ENCODE assay signal across 21 mouse cellular contexts in genomic region chr17:24636781-24637481, GRCm38 (mm10). TPM values are rescaled to one million over a fixed set of nuclear protein-coding genes. Genes with fewer than 3 reads are reported as not detected.
A peak's percentile ranks its signal among the peaks of the same experiment; 100 is the strongest.
DNase-seq lines count a peak whose midpoint lies in the region; ATAC-seq and TF ChIP-seq lines count a peak whose summit lies in the region.
"Had no signal": no experiment of that assay in that cellular context is flagged by ENCODE, and none has a peak within 500 bp of the region (broad histone marks: within the 10 kb centered on the region; RNA-seq: fewer than 3 reads in every experiment).

No protein-coding gene starts in this region.

- H3K4me2 ChIP-seq in heart, embryonic 13.5 days: no peak overlapping the region
- H3K4me2 ChIP-seq in lung, postnatal 0 days (replicated peaks; ENCODE audit: low read depth, low read length): no peak overlapping the region
- H3K4me2 ChIP-seq: embryonic facial prominence, embryonic 12.5 days; hindbrain, embryonic 12.5 days; neural tube, embryonic 13.5 days had no signal

- no peak overlapping the region for H3K4me3 ChIP-seq in heart, embryonic 13.5 days
- H3K4me3 ChIP-seq in ES-Bruce4 (ENCODE audit: low read depth, low read length): no peak overlapping the region
- no peak overlapping the region for H3K4me3 ChIP-seq in lung, postnatal 0 days (ENCODE audit: low read depth, low read length)
- H3K4me3 ChIP-seq: embryonic facial prominence, embryonic 12.5 days; forebrain, embryonic 10.5 days; hindbrain, embryonic 12.5 days; neural tube, embryonic 13.5 days had no signal

- no peak for DNase-seq in heart, postnatal 10 days
- peak; percentile 74 for DNase-seq in ZHBTc4 (ENCODE audit: low read depth, low spot score)
- DNase-seq in lung, postnatal 0 days (ENCODE audit: low spot score): peak; percentile 75
- no peak for DNase-seq in frontal cortex, postnatal 25 days (ENCODE audit: low spot score in 2 of 2)
- DNase-seq in embryo, embryonic 10 days (ENCODE audit: low spot score): no peak
- DNase-seq: cerebellum, postnatal 36 days; kidney, postnatal 14 days; layer of hippocampus, adult 9-11 months; right cerebral cortex, postnatal 4 days; thymus, adult 18-20 months had no signal

- H3K9me3 ChIP-seq in heart, embryonic 13.5 days: no peaks in the 10 kb centered on the region
- no peaks in the 10 kb centered on the region for H3K9me3 ChIP-seq in ES-Bruce4 (replicated peaks; ENCODE audit: control insufficient read depth, insufficient read depth, low read length, poor library complexity, severe bottlenecking)
- no peaks in the 10 kb centered on the region for H3K9me3 ChIP-seq in lung, postnatal 0 days (ENCODE audit: low read length)
- H3K9me3 ChIP-seq: embryonic facial prominence, embryonic 12.5 days; forebrain, embryonic 10.5 days; hindbrain, embryonic 12.5 days; neural tube, embryonic 13.5 days had no signal

- TF ChIP-seq EP300 in ES-Bruce4 (IDR thresholded peaks at IDR 0.05; ENCODE audit: insufficient read depth, low read depth, low read length): 0 out of 2 replicates have a peak, but pooled peaks have one; percentile 38
- TF ChIP-seq EP300 in lung, postnatal 0 days (IDR thresholded peaks at IDR 0.05): peak; percentile 22; the same call in 1 of the 2 replicates

- ATAC-seq in heart, embryonic 13.5 days (ENCODE audit: extremely low read depth, insufficient number of reproducible peaks, low FRiP score, low TSS enrichment): no peak
- ATAC-seq in lung, postnatal 0 days: peak; percentile 36

- H3K36me3 ChIP-seq in heart, embryonic 13.5 days: peaks cover 34% of the 10 kb centered on the region
- no peaks in the 10 kb centered on the region for H3K36me3 ChIP-seq in ES-Bruce4 (ENCODE audit: control insufficient read depth, insufficient read depth, low read length, poor library complexity, severe bottlenecking)
- peaks cover 18% of the 10 kb centered on the region; the same call in 1 of the 2 replicates for H3K36me3 ChIP-seq in lung, postnatal 0 days (ENCODE audit: insufficient read depth, low read length)

- WGBS in heart, embryonic 13.5 days: 56% methylated on average over 5 of the region's 5 CpGs
- 48% methylated on average over 5 of the region's 5 CpGs for WGBS in lung, postnatal 0 days

- peaks cover 59% of the 10 kb centered on the region for H3K27me3 ChIP-seq in heart, embryonic 13.5 days (replicated peaks)
- no peaks in the 10 kb centered on the region for H3K27me3 ChIP-seq in ES-Bruce4 (ENCODE audit: control insufficient read depth, insufficient read depth, low read length, poor library complexity, severe bottlenecking)
- no peaks in the 10 kb centered on the region for H3K27me3 ChIP-seq in lung, postnatal 0 days (replicated peaks; ENCODE audit: insufficient read depth, low read length)
- H3K27me3 ChIP-seq: embryonic facial prominence, embryonic 12.5 days; hindbrain, embryonic 12.5 days; neural tube, embryonic 13.5 days had no signal

- no peak for TF ChIP-seq POLR2A in ES-Bruce4 (IDR thresholded peaks at IDR 0.05; ENCODE audit: insufficient read depth, low read length)

- TF ChIP-seq CTCF in ES-Bruce4 (IDR thresholded peaks at IDR 0.05; ENCODE audit: low read depth, low read length): no peak
- TF ChIP-seq CTCF in lung, postnatal 0 days (IDR thresholded peaks at IDR 0.05): no peak

- no peak overlapping the region for H3K27ac ChIP-seq in heart, embryonic 13.5 days (replicated peaks)
- no peak overlapping the region for H3K27ac ChIP-seq in ES-Bruce4 (ENCODE audit: insufficient read depth, low read length)
- peak overlapping the region; percentile 52 for H3K27ac ChIP-seq in lung, postnatal 0 days (ENCODE audit: low read length)
- H3K27ac ChIP-seq: embryonic facial prominence, embryonic 12.5 days; forebrain, embryonic 10.5 days; hindbrain, embryonic 12.5 days; liver, embryonic 14.5 days; neural tube, embryonic 13.5 days had no signal

- H3K9ac ChIP-seq in heart, embryonic 13.5 days: 0 out of 2 replicates have a peak overlapping the region, but pooled peaks have one; percentile 14
- H3K9ac ChIP-seq in ES-Bruce4 (ENCODE audit: low read depth, poor library complexity, severe bottlenecking): no peak overlapping the region
- no peak overlapping the region for H3K9ac ChIP-seq in lung, postnatal 0 days (replicated peaks; ENCODE audit: low read depth)
- H3K9ac ChIP-seq: embryonic facial prominence, embryonic 12.5 days; hindbrain, embryonic 12.5 days; liver, embryonic 14.5 days; neural tube, embryonic 13.5 days had no signal

- peaks cover 59% of the 10 kb centered on the region for H3K4me1 ChIP-seq in heart, embryonic 13.5 days
- H3K4me1 ChIP-seq in ES-Bruce4 (ENCODE audit: control insufficient read depth, insufficient read depth, low read length): no peaks in the 10 kb centered on the region
- H3K4me1 ChIP-seq in lung, postnatal 0 days (ENCODE audit: insufficient read depth, low read depth, low read length): peaks cover 42% of the 10 kb centered on the region

- intact Hi-C loops in heart, postnatal 10 days (cut with DNase I): no loop called here

RNA-seq across cellular contexts. Expression of gene Nthl1, which starts 4.5 kb away (rescaled TPM):
- polyA plus RNA-seq in heart, embryonic 13.5 days (2015; fragmentation: Nextera tagmentation; extraction: Ambion mirVana): 9.6 and 9.8 TPM in 2 replicates
- total RNA-seq in heart, postnatal 10 days (2021): 1 to 10 TPM; 3.2 to 3.4 TPM
- 21.5 and 27.2 TPM in 2 replicates for polyA plus RNA-seq in ES-Bruce4 (2011; ENCODE audit: insufficient read depth, insufficient read length, low read depth, missing spikeins)
- polyA plus RNA-seq in lung, postnatal 0 days (2015; fragmentation: Nextera tagmentation; extraction: Ambion mirVana): 13.6 and 13.8 TPM in 2 replicates

RNA-seq across cellular contexts. Expression of gene Tsc2, which starts 4.5 kb away (rescaled TPM):
- polyA plus RNA-seq in heart, embryonic 13.5 days (2015; fragmentation: Nextera tagmentation; extraction: Ambion mirVana): 43.4 and 47.9 TPM in 2 replicates
- total RNA-seq in heart, postnatal 10 days (2021): 10 to 100 TPM; 86.0 to 95.6 TPM
- 51.1 and 53.2 TPM in 2 replicates for polyA plus RNA-seq in ES-Bruce4 (2011; ENCODE audit: insufficient read depth, insufficient read length, low read depth, missing spikeins)
- 31.7 and 32.8 TPM in 2 replicates for polyA plus RNA-seq in lung, postnatal 0 days (2015; fragmentation: Nextera tagmentation; extraction: Ambion mirVana)

RNA-seq across cellular contexts. Expression of gene Slc9a3r2, which starts 13.2 kb away (rescaled TPM):
- polyA plus RNA-seq in heart, embryonic 13.5 days (2015; fragmentation: Nextera tagmentation; extraction: Ambion mirVana): 46.8 and 51.1 TPM in 2 replicates
- 100 to 1,000 TPM; 108 to 133 TPM for total RNA-seq in heart, postnatal 10 days (2021)
- 10.3 and 13.5 TPM in 2 replicates for polyA plus RNA-seq in ES-Bruce4 (2011; ENCODE audit: insufficient read depth, insufficient read length, low read depth, missing spikeins)
- 316 and 341 TPM in 2 replicates for polyA plus RNA-seq in lung, postnatal 0 days (2015; fragmentation: Nextera tagmentation; extraction: Ambion mirVana)

RNA-seq across cellular contexts. Expression of gene Npw, which starts 21.3 kb away (rescaled TPM):
- polyA plus RNA-seq in heart, embryonic 13.5 days (2015; fragmentation: Nextera tagmentation; extraction: Ambion mirVana): not detected in 2 replicates
- total RNA-seq in heart, postnatal 10 days (2021): not detected
- 1.6 TPM in 1 of 2 replicates, not detected in the other for polyA plus RNA-seq in ES-Bruce4 (2011; ENCODE audit: insufficient read depth, insufficient read length, low read depth, missing spikeins)
- polyA plus RNA-seq in lung, postnatal 0 days (2015; fragmentation: Nextera tagmentation; extraction: Ambion mirVana): 8.6 and 10.3 TPM in 2 replicates
- total RNA-seq: adrenal gland, postnatal 4 days; granulocyte monocyte progenitor cell, adult 5-6 weeks; megakaryocyte progenitor cell, adult 5-6 weeks had no signal
- polyA plus RNA-seq: forebrain, embryonic 10.5 days; hindbrain, embryonic 12.5 days; intestine, embryonic 14.5 days; neural tube, embryonic 13.5 days had no signal

RNA-seq across cellular contexts. Expression of gene Zfp598, which starts 32.6 kb away (rescaled TPM):
- 15.1 and 15.8 TPM in 2 replicates for polyA plus RNA-seq in heart, embryonic 13.5 days (2015; fragmentation: Nextera tagmentation; extraction: Ambion mirVana)
- 10 to 100 TPM; 25.1 to 25.4 TPM for total RNA-seq in heart, postnatal 10 days (2021)
- polyA plus RNA-seq in ES-Bruce4 (2011; ENCODE audit: insufficient read depth, insufficient read length, low read depth, missing spikeins): 39.0 and 42.1 TPM in 2 replicates
- 10.5 and 11.9 TPM in 2 replicates for polyA plus RNA-seq in lung, postnatal 0 days (2015; fragmentation: Nextera tagmentation; extraction: Ambion mirVana)

Comparison
In these comparisons a context has a peak if more than half of its experiments do, and no peak if none do; other contexts are left out.
1. DNase-seq: peak in ZHBTc4 (single experiment) and lung, postnatal 0 days (single experiment); none in heart, postnatal 10 days (0 of 2), frontal cortex, postnatal 25 days (0 of 2) and embryo, embryonic 10 days (single experiment).